Mouse (Mus musculus) T-helper 2 cell (primary cell): Measurements from ENCODE around the gene Slc25a47.

Experiments used
- in situ Hi-C: fragments of 300-600 bp; cut with MboI, MseI; formaldehyde crosslinking; loops from one replicate; pipeline ENCODE4 v1.15.1; 2025; ENCODE audit warnings: high pct_unique_total_duplicates

The Slc25a47 gene

DNA sequence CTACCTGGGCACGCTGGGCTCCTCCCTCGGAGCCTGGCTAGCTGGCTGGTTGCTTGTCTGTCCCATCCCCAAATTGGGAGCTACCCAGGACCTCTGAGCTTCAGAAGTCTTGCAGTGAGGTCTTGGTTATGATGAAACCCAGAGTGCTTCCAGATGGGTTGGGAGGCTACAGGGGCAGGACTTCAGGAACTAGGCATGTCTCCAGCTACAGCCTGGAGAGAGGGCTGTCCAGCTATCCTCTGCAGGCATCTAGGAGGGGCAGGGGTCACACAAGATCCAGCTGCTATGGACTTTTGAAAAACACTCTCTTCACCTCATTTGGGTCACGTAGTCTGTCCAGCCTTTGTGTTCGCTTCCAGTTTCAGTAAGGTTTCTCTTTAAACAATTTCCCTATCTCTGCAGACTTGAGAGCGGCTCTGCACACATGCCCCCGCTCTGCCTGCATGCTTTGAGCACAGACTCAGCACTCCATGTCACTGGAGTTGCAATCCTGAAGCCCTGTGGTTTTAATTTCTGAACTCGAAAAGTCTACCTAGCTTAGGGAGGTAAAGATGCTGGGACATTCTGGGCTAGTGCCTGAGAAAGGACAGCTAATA, 21.8 kb downstream of the Slc25a47 start:
- in situ Hi-C loops = no loop called here

DNA sequence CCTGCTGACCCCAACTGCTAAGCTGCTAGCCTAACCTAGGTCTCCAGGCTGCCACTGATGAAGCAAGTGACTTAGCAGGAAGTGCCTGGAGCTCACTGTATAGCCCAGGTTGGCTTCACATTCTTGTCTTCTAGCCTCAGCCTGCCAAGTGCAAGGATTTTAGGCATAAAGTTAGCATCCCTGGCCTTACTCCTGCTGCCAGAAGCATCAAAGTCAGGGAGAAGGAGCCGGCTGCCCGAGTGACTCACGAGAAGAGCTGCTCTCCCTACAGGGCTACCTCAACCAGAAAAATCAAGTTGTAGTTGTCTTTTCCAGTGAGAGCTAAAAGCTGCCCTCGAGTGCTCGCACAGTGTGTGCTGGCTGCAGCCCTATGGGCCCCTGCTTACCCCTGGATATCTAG, 22.6 kb downstream of the Slc25a47 start:
- in situ Hi-C loops = no loop called here

DNA sequence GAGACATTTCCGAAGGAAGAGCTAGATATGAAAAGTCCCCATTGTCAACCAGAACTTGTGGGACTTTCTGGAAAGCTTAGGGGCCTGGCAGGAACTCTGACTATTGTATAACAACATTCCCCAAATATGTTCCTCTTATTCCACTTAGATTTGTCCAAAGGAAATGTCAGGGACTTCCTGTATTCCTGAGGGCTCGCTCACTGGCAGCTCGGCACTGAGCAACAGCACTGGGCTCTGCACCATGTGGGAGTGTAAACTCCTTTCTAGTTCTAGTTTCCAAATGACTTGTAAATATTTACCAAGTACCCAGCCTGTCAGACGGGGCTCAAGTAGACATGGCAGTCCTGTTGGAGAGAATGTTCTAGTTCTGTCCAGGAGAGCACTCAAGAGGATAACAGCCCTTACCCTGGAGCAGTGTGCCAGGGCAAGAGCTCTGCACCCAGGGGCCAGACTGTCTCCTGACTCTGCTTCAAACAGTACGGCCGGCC, 29.2 kb downstream of the Slc25a47 start:
- in situ Hi-C loops = no loop called here

DNA sequence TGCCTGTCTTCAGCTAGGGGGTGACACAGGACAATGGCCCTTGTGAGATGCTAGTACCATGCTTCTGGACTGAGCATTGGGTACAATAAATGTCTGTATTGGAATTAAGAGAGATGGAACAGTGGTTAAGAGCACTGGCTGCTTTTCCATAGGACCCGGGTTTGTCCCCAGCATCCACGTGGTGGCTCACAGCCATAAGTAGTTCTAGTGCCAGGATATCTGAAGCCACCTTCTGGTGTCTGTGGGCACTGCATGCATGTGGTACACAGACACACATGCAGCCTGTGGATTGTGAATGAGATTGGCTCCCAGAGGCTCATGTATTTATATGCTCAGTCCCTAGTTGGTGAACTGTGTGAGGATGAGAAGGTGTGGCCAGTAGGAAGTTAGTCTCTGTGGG, 33.7 kb downstream of the Slc25a47 start:
- in situ Hi-C loops = no loop called here

GRCm38 (mm10) chr12:108873122-108873521, 37.3 kb downstream of the Slc25a47 start:
- in situ Hi-C loops = no loop called here

GRCm38 (mm10) chr12:108879138-108879537, 43.3 kb downstream of the Slc25a47 start:
- in situ Hi-C loops = no loop called here

DNA sequence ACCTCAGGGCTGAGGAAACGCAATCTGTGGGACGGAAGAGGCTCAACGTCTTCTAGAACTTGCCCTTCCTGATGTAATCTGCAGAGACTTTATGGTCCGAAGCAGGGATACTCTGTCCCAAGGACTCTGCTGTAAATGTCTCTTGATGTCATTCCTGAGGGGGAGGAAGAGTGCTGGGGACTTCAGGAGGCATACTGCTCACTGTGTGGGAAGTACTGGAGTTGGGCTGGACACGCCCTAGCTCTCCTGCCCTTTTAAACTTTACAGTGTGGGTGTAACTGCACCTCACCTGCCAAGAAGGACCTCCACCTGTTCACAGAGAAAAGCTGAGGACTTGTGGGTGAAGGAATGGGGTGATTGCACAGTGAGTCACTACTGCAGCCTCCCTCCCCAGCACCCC, 44.8 kb downstream of the Slc25a47 start:
- in situ Hi-C loops = loop anchor here (10.0 kb wide), 1 partner anchor 56 kb away; no protein-coding TSS in a partner anchor

- in situ Hi-C loops = loop anchor here (10.0 kb wide), 1 partner anchor 56 kb away; no protein-coding TSS in a partner anchor
Measured at GRCm38 (mm10) chr12:108881192-108881591, 45.3 kb downstream of the Slc25a47 start.

GRCm38 (mm10) chr12:108882776-108883175, 46.9 kb downstream of the Slc25a47 start:
- in situ Hi-C loops = loop anchor here (10.0 kb wide), 1 partner anchor 58 kb away; no protein-coding TSS in a partner anchor

- in situ Hi-C loops = loop anchor here (10.0 kb wide), 1 partner anchor 61 kb away; no protein-coding TSS in a partner anchor
Measured at GRCm38 (mm10) chr12:108885906-108886305, 50.1 kb downstream of the Slc25a47 start.

- in situ Hi-C loops = loop anchor here (10.0 kb wide), 1 partner anchor 62 kb away; no protein-coding TSS in a partner anchor
Measured at GRCm38 (mm10) chr12:108887077-108887476, 51.2 kb downstream of the Slc25a47 start.

DNA sequence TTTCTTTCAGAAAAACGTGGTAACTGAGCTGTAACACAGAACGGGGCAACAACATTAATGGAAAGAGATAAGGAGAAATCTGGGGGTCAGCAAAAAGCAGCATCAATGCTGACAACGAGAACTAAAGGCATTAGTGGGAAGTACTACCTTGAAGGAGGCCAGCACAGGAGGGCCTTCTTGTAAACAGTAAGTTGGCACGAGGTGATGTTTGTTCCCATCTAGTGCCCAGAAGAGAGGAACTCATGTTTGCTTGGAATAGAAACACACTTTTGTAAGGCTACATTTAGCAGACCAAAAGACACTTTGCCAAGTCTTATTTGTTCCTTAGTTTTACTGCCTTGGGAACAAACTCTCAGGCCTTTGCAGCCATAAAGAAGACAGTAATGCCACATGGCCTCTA, 52.8 kb downstream of the Slc25a47 start:
- in situ Hi-C loops = loop anchor here (10.0 kb wide), 1 partner anchor 64 kb away; no protein-coding TSS in a partner anchor

- in situ Hi-C loops = loop anchor here (10.0 kb wide), 2 partner anchors 98 to 128 kb away; partner anchors contain the start of gene Yy1
Measured at GRCm38 (mm10) chr12:108892989-108893714, 57.3 kb downstream of the Slc25a47 start, which contains the start of gene Wdr25. Wdr25 (plus strand) TSS chr12:108893631.

DNA sequence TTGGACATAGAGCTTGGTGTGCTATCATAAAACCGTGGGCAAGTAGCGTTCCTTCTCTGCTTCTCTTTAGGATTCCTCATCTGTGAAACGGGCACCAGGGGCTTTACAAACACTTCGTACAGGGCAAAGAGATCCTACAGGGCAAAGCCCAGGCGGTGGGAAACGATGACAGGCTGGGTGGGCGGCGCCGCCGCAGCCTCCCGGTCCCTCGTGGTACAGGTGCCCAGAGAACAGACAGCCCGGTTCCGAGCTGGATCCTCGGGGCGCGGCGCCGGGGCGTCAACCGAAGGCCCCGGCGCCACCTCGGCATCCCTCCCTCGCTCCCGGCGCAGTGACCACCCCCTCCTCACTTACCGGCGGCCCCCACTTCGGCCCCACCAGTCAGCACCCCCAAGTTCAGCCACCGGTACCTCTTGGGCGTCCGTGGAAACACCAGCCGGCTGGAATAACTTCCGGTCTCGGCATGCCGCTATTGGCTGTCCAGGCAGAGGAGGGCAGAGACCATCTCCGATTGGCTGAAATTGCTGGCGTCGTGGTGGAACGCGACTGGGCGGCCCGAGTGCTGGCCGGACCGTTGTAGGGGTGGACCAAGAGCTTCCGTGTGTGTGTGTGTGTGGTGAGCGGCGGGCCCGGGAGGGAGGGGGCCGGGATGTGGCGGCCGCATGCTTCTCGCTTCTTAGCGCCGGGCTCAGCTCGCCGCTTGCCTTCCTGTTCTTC, 58.0 kb downstream of the Slc25a47 start, which contains the start of gene Wars:
Wars (minus strand) TSS at position 460 of the 717 bp plus-strand sequence.
- in situ Hi-C loops = loop anchor here (10.0 kb wide), 2 partner anchors 99 to 129 kb away; partner anchors contain the start of gene Yy1

DNA sequence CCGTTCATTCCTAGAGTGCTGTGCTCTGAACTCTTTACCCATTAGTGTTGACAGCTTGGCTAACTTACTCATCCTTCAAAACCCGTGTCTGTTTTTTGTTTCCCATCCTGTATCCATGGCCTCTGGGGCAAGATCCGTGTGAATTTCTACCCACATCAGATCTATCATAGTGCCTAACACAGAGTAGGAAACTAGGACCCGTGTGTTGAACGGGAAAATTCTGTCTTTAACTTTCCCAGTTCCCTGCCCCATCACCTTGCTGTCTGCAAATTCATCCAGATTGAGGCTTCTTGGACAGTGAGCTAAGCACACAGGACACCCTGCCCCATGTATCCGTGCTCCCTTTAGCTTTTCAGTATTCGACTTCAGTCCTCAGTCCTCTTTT, 58.6 kb downstream of the Slc25a47 start:
- in situ Hi-C loops = loop anchor here (10.0 kb wide), 2 partner anchors 100 to 130 kb away; partner anchors contain the start of gene Yy1

- in situ Hi-C loops = loop anchor here (10.0 kb wide), 2 partner anchors 101 to 131 kb away; partner anchors contain the start of gene Yy1
Measured at GRCm38 (mm10) chr12:108896006-108896405, 60.2 kb downstream of the Slc25a47 start.

- in situ Hi-C loops = no loop called here
Measured at GRCm38 (mm10) chr12:108901346-108901745, 65.5 kb downstream of the Slc25a47 start.

DNA sequence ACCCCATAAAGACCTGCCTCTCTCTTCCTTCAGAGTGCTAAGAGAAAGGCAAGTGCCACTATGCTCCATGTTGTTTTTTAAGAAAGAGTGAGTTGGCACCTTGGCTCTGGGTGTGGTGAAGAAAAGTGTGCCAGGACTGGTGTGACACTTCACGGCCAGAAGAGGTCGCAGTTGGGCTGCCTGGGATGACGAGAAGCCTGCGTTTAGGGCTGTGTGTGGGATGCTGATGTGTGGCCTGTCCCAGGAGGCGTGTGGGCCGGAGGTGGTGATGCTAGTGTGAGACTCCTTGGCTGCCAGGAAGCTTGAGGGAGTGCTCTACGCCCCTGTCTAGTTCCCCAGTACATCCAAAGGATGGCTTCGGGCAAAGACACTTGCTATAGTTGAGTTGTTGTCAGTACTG, 67.1 kb downstream of the Slc25a47 start:
- in situ Hi-C loops = no loop called here

DNA sequence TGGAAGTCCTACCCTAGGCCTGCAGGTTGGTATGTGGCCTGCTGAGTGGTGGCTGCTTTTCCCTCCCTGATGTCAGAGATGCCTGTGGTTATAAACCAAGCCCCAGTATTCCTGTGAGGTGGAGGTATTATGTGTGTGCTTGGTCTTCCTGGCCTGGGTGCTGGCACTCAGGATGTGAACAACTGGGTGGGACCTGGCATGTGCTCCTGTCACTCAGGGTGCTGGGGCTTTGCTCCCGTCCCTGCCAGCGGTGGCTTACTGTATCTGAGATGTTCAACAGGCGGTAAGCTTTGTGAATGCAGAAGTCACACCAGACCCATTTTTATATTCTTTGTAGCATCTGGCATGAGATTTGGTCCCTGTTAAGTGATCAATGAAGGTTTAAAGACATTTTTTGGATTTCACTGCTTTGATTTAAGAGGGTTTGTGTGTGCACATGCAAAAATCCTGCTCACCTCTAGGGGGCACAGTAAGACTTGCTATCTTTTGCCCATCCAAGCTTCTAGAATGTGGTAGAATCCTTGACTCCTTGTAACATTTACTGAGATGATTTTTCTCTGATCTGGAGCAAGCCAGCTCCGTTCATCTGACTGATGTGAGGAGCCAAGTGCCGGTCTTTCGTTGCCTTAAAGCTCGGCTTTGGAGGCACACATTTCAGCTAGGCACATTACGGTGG, 67.9 kb downstream of the Slc25a47 start:
- in situ Hi-C loops = no loop called here

GRCm38 (mm10) chr12:108904276-108904653, 68.4 kb downstream of the Slc25a47 start:
- in situ Hi-C loops = no loop called here
